9 mouse cellular contexts compared by ENCODE assay signal in genomic region chr5:27544816-27545270, GRCm38 (mm10). TPM values are rescaled to one million over a fixed set of nuclear protein-coding genes. Genes with fewer than 3 reads are reported as not detected.
DNase-seq lines count a peak whose midpoint lies in the region; ATAC-seq and TF ChIP-seq lines count a peak whose summit lies in the region.
"Had no signal": no experiment of that assay in that cellular context is flagged by ENCODE, and none has a peak within 500 bp of the region (broad histone marks: within the 10 kb centered on the region; RNA-seq: fewer than 3 reads in every experiment).

No protein-coding gene starts in this region.

- no peak overlapping the region for H3K9ac ChIP-seq in intestine, embryonic 14.5 days (ENCODE audit: low read length)
- no peak overlapping the region for H3K9ac ChIP-seq in intestine, embryonic 15.5 days
- no peak overlapping the region for H3K9ac ChIP-seq in liver, postnatal 0 days (replicated peaks)

- H3K27me3 ChIP-seq in intestine, embryonic 14.5 days (replicated peaks; ENCODE audit: control insufficient read depth, insufficient read depth, low read length) = no peaks in the 10 kb centered on the region
- no peaks in the 10 kb centered on the region for H3K27me3 ChIP-seq in intestine, embryonic 15.5 days (replicated peaks)
- no peaks in the 10 kb centered on the region for H3K27me3 ChIP-seq in liver, postnatal 0 days (ENCODE audit: insufficient read depth, low read length)

- peak; percentile 84 for DNase-seq in intestine, embryonic 14.5 days (ENCODE audit: low spot score)
- peak; percentile 22 for DNase-seq in adrenal gland, adult 8-10 months
- DNase-seq in embryo, embryonic 9.5 days (ENCODE audit: extremely low spot score) = peak; percentile 39
- DNase-seq in kidney, adult 18-20 months = peak; percentile 23
- DNase-seq in liver, postnatal 0 days = peak; percentile 17
- peak; percentile 23 for DNase-seq in right cerebral cortex, postnatal 25 days
- DNase-seq in thymus, postnatal 10 days (ENCODE audit: low spot score in 2 of 2) = no peak

- no peak overlapping the region for H3K27ac ChIP-seq in intestine, embryonic 14.5 days (ENCODE audit: low read depth)
- H3K27ac ChIP-seq in intestine, embryonic 15.5 days = no peak overlapping the region
- H3K27ac ChIP-seq in liver, postnatal 0 days (ENCODE audit: low read depth) = no peak overlapping the region

- TF ChIP-seq CTCF in liver, postnatal 0 days (IDR thresholded peaks at IDR 0.05; ENCODE audit: low read depth) = peak; percentile 28; the same call in 1 of the 2 replicates

- no peaks in the 10 kb centered on the region for H3K4me1 ChIP-seq in intestine, embryonic 14.5 days (replicated peaks; ENCODE audit: control insufficient read depth, insufficient read depth, low read length)
- no peaks in the 10 kb centered on the region for H3K4me1 ChIP-seq in intestine, embryonic 15.5 days (replicated peaks)
- no peaks in the 10 kb centered on the region for H3K4me1 ChIP-seq in liver, postnatal 0 days (ENCODE audit: insufficient read depth)

- ATAC-seq in intestine, embryonic 14.5 days (replicated peaks; ENCODE audit: low FRiP score, low TSS enrichment, low read depth) = no peak
- ATAC-seq in intestine, embryonic 15.5 days = no peak
- ATAC-seq in liver, postnatal 0 days = no peak

- TF ChIP-seq EP300 in liver, postnatal 0 days (IDR thresholded peaks at IDR 0.05; ENCODE audit: low read depth) = no peak

- WGBS in intestine, embryonic 14.5 days = 5% methylated on average over 2 of the region's 2 CpGs
- 12% methylated on average over 2 of the region's 2 CpGs for WGBS in intestine, embryonic 15.5 days
- WGBS in liver, postnatal 0 days (ENCODE audit: insufficient replicate concordance) = 23% methylated on average over 2 of the region's 2 CpGs

- H3K36me3 ChIP-seq in intestine, embryonic 14.5 days (ENCODE audit: control insufficient read depth, insufficient read depth, low read length) = no peaks in the 10 kb centered on the region
- no peaks in the 10 kb centered on the region for H3K36me3 ChIP-seq in intestine, embryonic 15.5 days
- H3K36me3 ChIP-seq in liver, postnatal 0 days (replicated peaks; ENCODE audit: insufficient read depth, low read length) = no peaks in the 10 kb centered on the region

- no peaks in the 10 kb centered on the region for H3K9me3 ChIP-seq in intestine, embryonic 14.5 days (ENCODE audit: control insufficient read depth, low read length)
- H3K9me3 ChIP-seq in intestine, embryonic 15.5 days = no peaks in the 10 kb centered on the region
- H3K9me3 ChIP-seq in liver, postnatal 0 days (ENCODE audit: low read length) = no peaks in the 10 kb centered on the region

- H3K4me3 ChIP-seq in intestine, embryonic 14.5 days (ENCODE audit: low read depth, low read length) = no peak overlapping the region
- H3K4me3 ChIP-seq in intestine, embryonic 15.5 days (replicated peaks) = no peak overlapping the region
- H3K4me3 ChIP-seq in liver, postnatal 0 days (ENCODE audit: low read depth, low read length) = no peak overlapping the region

- H3K4me2 ChIP-seq in intestine, embryonic 14.5 days (ENCODE audit: low read length) = no peak overlapping the region
- no peak overlapping the region for H3K4me2 ChIP-seq in intestine, embryonic 15.5 days (replicated peaks)
- H3K4me2 ChIP-seq in liver, postnatal 0 days (ENCODE audit: low read depth, low read length) = no peak overlapping the region

RNA-seq across cellular contexts. Expression of gene Speer4b, which starts 43.6 kb away (rescaled TPM):
- 0.14 TPM in 1 of 2 replicates, not detected in the other for polyA plus RNA-seq in intestine, embryonic 14.5 days (2014; fragmentation: Nextera tagmentation; extraction: Ambion mirVana)
- polyA plus RNA-seq in intestine, embryonic 15.5 days (2015; fragmentation: Nextera tagmentation; extraction: Ambion mirVana) = not detected in 2 replicates
- not detected for total RNA-seq in adrenal gland, adult 8-10 months (2022)
- not detected in 2 replicates for polyA plus RNA-seq in liver, postnatal 0 days (2015; fragmentation: Nextera tagmentation; extraction: Ambion mirVana)
- polyA plus RNA-seq: heart, embryonic 16.5 days had no signal

Comparison
In these comparisons a context has a peak if more than half of its experiments do, and no peak if none do; other contexts are left out.
1. DNase-seq: peak in intestine, embryonic 14.5 days (single experiment), adrenal gland, adult 8-10 months (single experiment), embryo, embryonic 9.5 days (single experiment), kidney, adult 18-20 months (single experiment), liver, postnatal 0 days (single experiment) and right cerebral cortex, postnatal 25 days (single experiment); none in thymus, postnatal 10 days (0 of 2).